Mouse (Mus musculus) heart, embryonic 11.5 days (tissue): Measurements from ENCODE around the gene Gripap1. TPM values are rescaled to one million over a fixed set of nuclear protein-coding genes. Genes with fewer than 3 reads are reported as not detected.
"Not testable (repeated sequence)": the region's sequence is repeated elsewhere in the genome, so short reads cannot be mapped to it uniquely, and the experiment has no call there.

Experiments used
- ATAC-seq: fragments of 200-750 bp; cut with Nextera tagmentation; replicated peaks from 2 replicates; pipeline ENCODE4 v1.8.0; 2017; ENCODE audit warnings: moderate library complexity; ENCODE audit not compliant: insufficient number of reproducible peaks, low FRiP score, low TSS enrichment
- H3K27ac ChIP-seq: fragments of 300-500 bp; sonication (generic); 2 replicates; pipeline ENCODE4 v1.5.1; 2014; ENCODE audit warnings: mild to moderate bottlenecking, low read depth, low read length
- H3K27me3 ChIP-seq: fragments of 300-500 bp; sonication (generic); 2 replicates; pipeline ENCODE4 v1.6.1; 2014; ENCODE audit warnings: mild to moderate bottlenecking, low read length, mixed read lengths; ENCODE audit not compliant: control insufficient read depth, insufficient read depth
- H3K36me3 ChIP-seq: fragments of 300-500 bp; sonication (generic); 2 replicates; pipeline ENCODE4 v1.6.1; 2014; ENCODE audit warnings: mild to moderate bottlenecking, low read length, moderate library complexity, mixed read lengths; ENCODE audit not compliant: control insufficient read depth, insufficient read depth
- H3K4me1 ChIP-seq: fragments of 300-500 bp; sonication (generic); 2 replicates; pipeline ENCODE4 v1.6.1; 2014; ENCODE audit warnings: low read length; ENCODE audit not compliant: control insufficient read depth, insufficient read depth
- H3K4me2 ChIP-seq: fragments of 300-500 bp; sonication (generic); 2 replicates; pipeline ENCODE4 v1.6.1; 2014; ENCODE audit warnings: mild to moderate bottlenecking, moderate library complexity
- H3K4me3 ChIP-seq: fragments of 300-500 bp; sonication (generic); 2 replicates; pipeline ENCODE4 v1.5.1; 2014; ENCODE audit warnings: low read depth, low read length
- H3K9ac ChIP-seq: fragments of 300-500 bp; sonication (generic); 2 replicates; pipeline ENCODE4 v1.6.1; 2014; ENCODE audit warnings: mild to moderate bottlenecking, low read depth, low read length, moderate library complexity
- H3K9me3 ChIP-seq: fragments of 300-500 bp; sonication (generic); replicated peaks from 2 replicates; pipeline ENCODE4 v1.6.1; 2016; ENCODE audit warnings: low read length; ENCODE audit not compliant: control insufficient read depth
- WGBS: fragments of 180-500 bp; shearing (Covaris S2); extraction: QIAGEN DNeasy Blood & Tissue Kit; methylation state at CpG from one replicate; pipeline ENCODE4 v1.1.7; 2014; ENCODE audit not compliant: insufficient replicate concordance; 5-methylcytosine and 5-hydroxymethylcytosine counted together
- polyA plus RNA-seq: library from polyadenylated mRNA; unstranded; fragments of >200 nt; fragmentation: Nextera tagmentation; extraction: Ambion mirVana; gene quantifications from 2 replicates; pipeline ENCODE4 v1.2.1, GENCODE M21; 2014

The Gripap1 gene
- polyA plus RNA-seq = 26.5 and 26.8 TPM in 2 replicates

- no peaks in the 10 kb centered on the region for H3K9me3 ChIP-seq
- peak within 1 kb of the TSS; percentile 55 for H3K4me3 ChIP-seq
- peak within 1 kb of the TSS; percentile 67 for H3K4me2 ChIP-seq
- no peak within 1 kb of the TSS for H3K27ac ChIP-seq
- H3K27me3 ChIP-seq = no peaks in the 10 kb centered on the region
- no peaks in the 10 kb centered on the region for H3K4me1 ChIP-seq
- WGBS = 13% methylated on average over 24 of the region's 24 CpGs
- no peaks in the 10 kb centered on the region for H3K36me3 ChIP-seq
- peak within 1 kb of the TSS; percentile 60 for H3K9ac ChIP-seq
- peak; percentile 74; the same call in 1 of the 2 replicates for ATAC-seq
Observed at GRCm38 (mm10) chrX:7789542-7790136, at the start of gene Gripap1. Gripap1 (plus strand) TSS chrX:7789765.

- Histone ChIP-seq H3K9ac (no peak overlapping the region), H3K4me2 (no peak overlapping the region), H3K4me3 (no peak overlapping the region), H3K36me3 (no peaks in the 10 kb centered on the region), H3K27me3 (no peaks in the 10 kb centered on the region), H3K4me1 (no peaks in the 10 kb centered on the region), H3K27ac (no peak overlapping the region), H3K9me3 (no peaks in the 10 kb centered on the region)
- ATAC-seq = no peak
- 46% methylated on average over 10 of the region's 10 CpGs for WGBS
Observed at GRCm38 (mm10) chrX:7740082-7740819, 49.3 kb upstream of the Gripap1 start.

GRCm38 (mm10) chrX:7741103-7741502, 48.5 kb upstream of the Gripap1 start:
- Histone ChIP-seq H3K36me3 (no peaks in the 10 kb centered on the region), H3K4me2 (no peak overlapping the region), H3K27ac (no peak overlapping the region), H3K4me3 (no peak overlapping the region), H3K27me3 (no peaks in the 10 kb centered on the region), H3K9ac (no peak overlapping the region), H3K9me3 (no peaks in the 10 kb centered on the region), H3K4me1 (no peaks in the 10 kb centered on the region)
- WGBS = 47% methylated on average over 5 of the region's 5 CpGs
- ATAC-seq = no peak

DNA sequence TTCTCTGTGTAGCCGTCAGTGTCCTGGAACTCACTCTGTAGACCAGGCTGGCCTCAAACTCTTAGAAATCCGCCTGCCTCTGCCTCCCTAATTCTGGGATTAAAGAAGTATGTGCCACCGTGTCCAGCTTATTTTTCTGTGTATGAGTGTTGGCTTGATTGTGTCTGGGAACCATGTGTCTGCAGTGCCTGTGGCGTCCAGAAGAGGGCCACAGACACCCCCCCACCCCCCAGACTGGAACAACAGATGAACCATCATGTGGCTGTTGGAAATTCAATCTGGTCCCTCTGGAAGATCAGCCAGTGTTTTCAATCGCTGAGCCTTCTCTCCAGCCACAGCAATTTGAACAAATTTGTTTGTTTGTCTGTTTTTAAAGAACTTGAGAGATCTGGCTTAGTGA, 46.1 kb upstream of the Gripap1 start:
- no peaks in the 10 kb centered on the region for H3K4me1 ChIP-seq
- WGBS = 53% methylated on average over 5 of the region's 5 CpGs
- no peaks in the 10 kb centered on the region for H3K9me3 ChIP-seq
- H3K9ac ChIP-seq = no peak overlapping the region
- H3K36me3 ChIP-seq = no peaks in the 10 kb centered on the region
- no peak overlapping the region for H3K27ac ChIP-seq
- no peaks in the 10 kb centered on the region for H3K27me3 ChIP-seq
- H3K4me2 ChIP-seq = no peak overlapping the region
- no peak overlapping the region for H3K4me3 ChIP-seq
- ATAC-seq = no peak

- Histone ChIP-seq H3K4me2 (no peak overlapping the region), H3K9me3 (no peaks in the 10 kb centered on the region), H3K9ac (no peak overlapping the region), H3K27ac (no peak overlapping the region), H3K36me3 (no peaks in the 10 kb centered on the region), H3K4me3 (no peak overlapping the region), H3K27me3 (no peaks in the 10 kb centered on the region), H3K4me1 (no peaks in the 10 kb centered on the region)
- WGBS = 63% methylated on average over 1 of the region's 1 CpGs
- ATAC-seq = no peak
Observed at GRCm38 (mm10) chrX:7744940-7745339, 44.6 kb upstream of the Gripap1 start.

- no peak for ATAC-seq
- no peak overlapping the region for H3K9ac ChIP-seq
- no peaks in the 10 kb centered on the region for H3K36me3 ChIP-seq
- WGBS = 90% methylated on average over 8 of the region's 8 CpGs
- H3K27me3 ChIP-seq = no peaks in the 10 kb centered on the region
- H3K4me3 ChIP-seq = no peak overlapping the region
- no peak overlapping the region for H3K27ac ChIP-seq
- no peaks in the 10 kb centered on the region for H3K9me3 ChIP-seq
- no peaks in the 10 kb centered on the region for H3K4me1 ChIP-seq
- no peak overlapping the region for H3K4me2 ChIP-seq
Observed at GRCm38 (mm10) chrX:7745429-7745828, 44.1 kb upstream of the Gripap1 start.

GRCm38 (mm10) chrX:7750432-7751116, 39.0 kb upstream of the Gripap1 start, which contains the start of gene Ccdc120:
Ccdc120 (minus strand) TSS chrX:7750905.
- Histone ChIP-seq H3K4me3 (peak within 1 kb of the TSS; percentile 58), H3K4me2 (peak within 1 kb of the TSS; percentile 62), H3K36me3 (no peaks in the 10 kb centered on the region), H3K9ac (peak within 1 kb of the TSS; percentile 76), H3K27ac (no peak within 1 kb of the TSS), H3K9me3 (no peaks in the 10 kb centered on the region), H3K4me1 (no peaks in the 10 kb centered on the region), H3K27me3 (no peaks in the 10 kb centered on the region)
- ATAC-seq = peak; percentile 39; the same call in 1 of the 2 replicates
- 12% methylated on average over 46 of the region's 56 CpGs for WGBS

GRCm38 (mm10) chrX:7753627-7754026, 35.9 kb upstream of the Gripap1 start:
- not testable (repeated sequence) for H3K9me3 ChIP-seq, H3K27me3 ChIP-seq, ATAC-seq, H3K4me3 ChIP-seq, H3K27ac ChIP-seq, H3K4me2 ChIP-seq, H3K36me3 ChIP-seq, H3K4me1 ChIP-seq, H3K9ac ChIP-seq
- WGBS = 23% methylated on average over 3 of the region's 3 CpGs
